Mouse (Mus musculus) brain, embryonic 18.5 days (tissue): ENCODE data around the gene Olfr432.
"Not testable (repeated sequence)": the region's sequence is repeated elsewhere in the genome, so short reads cannot be mapped to it uniquely, and the experiment has no call there.

Experiments
- DNase-seq: peaks from one replicate; pipeline ENCODE4 v3.0.0-alpha.2; 2012; ENCODE audit warnings: low read depth, low spot score

The Olfr432 gene

DNA sequence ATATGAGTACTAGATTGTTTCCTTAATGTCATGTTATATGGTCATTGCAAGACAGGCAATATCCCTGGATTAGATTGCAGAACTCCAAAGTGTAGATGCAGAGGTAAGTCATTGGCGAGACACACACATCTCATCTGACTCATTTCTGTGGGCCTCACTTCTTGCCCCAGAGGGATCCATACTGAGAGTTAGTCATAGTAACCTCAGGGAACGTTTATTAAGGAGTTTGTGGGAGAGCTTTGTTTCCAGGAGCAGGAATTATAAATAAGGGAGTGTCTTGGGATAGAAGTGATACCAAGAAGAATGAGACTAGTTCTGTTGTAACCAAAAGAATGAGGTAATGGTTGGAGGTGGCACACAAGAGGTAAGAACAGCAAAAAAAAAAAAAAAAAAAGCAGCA is at the start of gene Olfr432:
Gene Olfr432 (plus strand): TSS at position 313 of the 400 bp plus-strand sequence.
- DNase-seq, result no peak

DNA sequence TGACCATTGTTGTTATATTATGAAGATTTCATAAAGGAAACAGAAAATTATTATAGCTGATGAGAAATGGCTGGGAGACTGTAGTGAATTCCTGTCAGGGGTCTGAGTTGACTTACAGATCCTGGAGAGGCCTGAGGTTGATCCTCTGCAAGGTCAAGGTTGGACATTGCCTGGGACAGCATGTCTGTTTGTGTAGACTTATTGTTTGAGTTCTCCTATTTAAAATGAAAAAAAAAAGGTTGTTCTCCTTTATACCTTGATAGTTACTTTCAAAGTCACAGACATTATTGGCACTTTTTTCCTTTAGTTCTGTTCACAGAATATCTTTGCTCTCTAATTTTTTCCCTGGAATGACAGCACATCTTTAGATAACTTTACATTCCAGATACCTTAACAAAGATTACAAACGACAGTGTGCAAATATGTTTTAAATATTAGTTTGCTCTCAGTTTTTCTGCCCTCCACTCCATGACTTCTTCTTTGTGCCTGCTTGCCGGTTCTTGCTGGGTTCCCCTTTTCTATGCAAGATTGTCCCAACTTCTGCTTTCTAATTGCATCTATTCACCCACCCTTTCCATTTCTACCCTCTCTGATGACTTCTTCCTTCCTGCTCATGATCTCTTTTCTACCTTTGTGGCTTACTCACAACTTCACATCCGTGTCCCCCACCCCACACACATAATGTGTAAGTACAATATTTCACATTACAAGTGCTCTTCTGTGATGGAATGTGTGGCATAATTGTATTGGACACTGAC is 44.5 kb upstream of the Olfr432 start:
- not testable (repeated sequence) for DNase-seq

DNA sequence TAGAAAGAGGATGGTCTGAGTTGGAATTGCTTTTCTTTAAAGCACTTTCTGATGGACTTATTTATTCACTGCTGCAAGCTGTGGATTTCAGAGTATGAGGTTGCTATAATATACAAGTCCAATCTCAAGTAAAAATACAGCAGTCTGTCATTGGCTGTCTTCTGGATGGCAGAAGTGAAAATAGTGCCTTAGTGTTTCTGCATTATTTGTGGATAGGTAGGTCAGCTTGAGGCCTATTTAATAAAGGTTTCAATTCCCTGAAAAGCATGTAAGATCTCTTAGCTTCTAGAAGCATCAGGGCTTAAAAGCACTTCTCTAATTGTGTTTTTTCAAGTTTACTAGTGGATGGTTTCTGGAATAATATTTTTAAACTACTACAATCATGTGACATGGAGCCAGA is 42.0 kb upstream of the Olfr432 start:
- DNase-seq, result not testable (repeated sequence)

DNA sequence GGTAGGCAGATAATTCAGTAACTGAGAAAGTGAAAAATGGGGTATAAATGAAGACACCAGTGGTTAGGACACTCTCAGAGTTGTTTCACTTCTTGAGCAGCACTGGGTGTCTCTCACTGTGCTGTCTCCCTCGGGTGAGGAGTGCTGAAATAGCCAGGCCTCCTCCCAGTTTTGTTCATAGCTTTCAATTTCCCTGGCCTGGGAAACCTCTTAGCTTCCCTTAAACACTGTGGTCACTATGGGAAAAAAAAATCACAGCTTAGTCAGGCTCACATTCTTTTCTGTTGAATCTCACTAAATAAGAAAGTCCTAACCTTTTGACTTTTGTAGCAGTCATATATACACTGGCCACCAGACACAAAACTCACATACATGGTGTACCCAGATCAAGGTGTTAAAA is 17.3 kb upstream of the Olfr432 start, which contains the start of gene Ifi205:
Gene Ifi205 (minus strand): TSS at position 113 of the 400 bp plus-strand sequence.
- DNase-seq, result no peak

DNA sequence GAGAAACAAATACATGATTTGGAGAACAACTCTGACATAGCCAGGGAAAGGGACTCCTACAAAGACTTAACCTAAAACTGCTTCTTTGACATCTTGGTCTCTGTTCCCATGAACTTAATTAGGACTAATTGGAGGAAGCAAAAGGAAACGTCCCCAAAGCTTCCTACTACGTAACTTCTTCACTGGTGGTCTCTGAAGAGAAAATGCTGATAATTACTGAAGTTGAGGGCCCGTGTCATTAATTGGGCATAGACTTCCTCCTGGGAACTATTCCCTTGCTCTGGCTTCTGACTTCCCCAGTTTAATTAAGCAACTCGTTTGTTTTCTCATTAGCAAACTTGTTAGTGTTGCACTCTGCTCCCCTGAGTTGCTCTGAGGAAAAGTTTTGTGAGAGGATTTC is 13.2 kb upstream of the Olfr432 start:
- DNase-seq, result no peak

DNA sequence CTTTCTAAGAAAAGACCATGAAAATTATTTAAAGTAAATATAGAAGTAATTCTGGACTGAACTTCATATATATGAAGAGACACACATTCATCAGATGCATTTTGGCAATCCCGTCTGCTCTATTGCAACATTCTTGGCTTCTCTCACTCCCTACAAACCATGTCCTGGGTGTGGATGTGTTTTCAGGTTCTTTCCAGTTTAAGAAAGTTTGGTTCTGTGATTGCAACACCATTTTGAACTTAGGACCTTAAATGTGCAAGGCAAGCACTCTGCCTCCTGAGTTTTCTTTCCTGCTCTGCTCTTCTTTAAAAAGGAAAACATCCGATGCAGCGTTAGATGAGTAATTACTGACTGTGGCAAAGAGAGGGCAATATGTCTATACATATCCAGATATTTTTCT is 10.5 kb upstream of the Olfr432 start:
- no peak for DNase-seq

DNA sequence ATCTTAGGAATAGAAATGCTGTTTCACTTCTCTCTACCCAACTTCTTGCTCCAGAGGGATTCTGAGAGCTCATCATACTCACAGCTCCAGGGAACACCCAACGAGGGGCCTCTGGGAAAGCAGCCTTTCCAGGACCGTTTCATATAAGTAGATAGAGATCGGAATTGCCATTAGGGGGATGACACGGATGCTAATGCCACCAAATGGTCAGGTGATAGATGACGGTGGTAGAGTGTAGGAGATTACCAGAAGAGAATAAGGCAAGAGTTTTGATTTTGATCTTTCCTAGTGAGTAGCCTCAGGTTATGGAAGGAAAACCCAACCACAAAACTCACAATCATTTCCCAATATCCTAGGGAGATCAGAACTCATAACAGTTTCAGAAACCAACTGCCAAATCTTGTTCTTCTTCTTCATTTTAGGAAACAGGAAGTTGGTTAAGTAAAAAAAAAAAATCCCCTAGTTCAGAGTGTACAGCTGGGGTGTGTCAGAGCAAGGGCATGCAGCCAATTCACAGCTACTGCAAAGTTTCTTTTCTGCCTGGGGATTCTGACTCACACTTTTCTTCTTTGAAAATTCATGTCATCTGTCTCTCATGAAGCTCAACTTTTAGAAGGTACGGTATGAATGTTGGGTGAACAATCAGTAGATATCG is 8.4 kb upstream of the Olfr432 start, which contains the start of gene Olfr433:
Gene Olfr433 (plus strand): TSS at position 183 of the 655 bp plus-strand sequence.
- no peak for DNase-seq

DNA sequence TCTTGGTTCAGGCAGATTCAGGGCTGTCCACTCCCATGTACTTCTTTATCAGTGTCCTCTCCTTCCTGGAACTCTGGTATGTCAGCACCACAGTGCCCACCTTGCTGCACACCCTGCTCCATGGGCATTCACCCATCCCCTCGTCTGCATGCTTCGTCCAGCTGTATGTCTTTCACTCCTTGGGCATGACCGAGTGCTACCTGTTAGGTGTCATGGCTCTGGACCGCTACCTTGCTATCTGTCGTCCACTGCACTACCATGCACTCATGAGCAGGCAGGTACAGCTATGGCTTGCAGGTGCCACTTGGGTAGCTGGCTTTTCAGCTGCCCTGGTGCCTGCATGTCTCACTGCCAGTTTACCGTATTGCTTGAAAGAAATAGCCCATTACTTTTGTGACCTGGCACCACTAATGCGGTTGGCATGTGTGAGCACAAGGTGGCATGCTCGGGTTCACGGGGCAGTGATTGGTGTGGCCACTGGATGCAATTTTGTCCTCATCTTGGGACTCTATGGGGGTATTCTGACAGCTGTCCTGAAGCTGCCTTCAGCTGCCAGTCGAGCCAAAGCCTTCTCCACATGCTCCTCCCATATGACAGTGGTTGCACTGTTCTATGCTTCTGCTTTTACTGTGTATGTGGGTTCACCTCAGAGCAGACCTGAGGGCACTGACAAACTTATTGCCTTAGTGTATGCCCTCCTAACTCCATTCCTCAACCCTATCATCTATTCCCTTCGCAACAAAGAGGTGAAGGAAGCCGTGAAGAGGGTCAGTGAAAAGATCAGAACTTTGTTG is 6.7 kb upstream of the Olfr432 start:
- not testable (repeated sequence) for DNase-seq

DNA sequence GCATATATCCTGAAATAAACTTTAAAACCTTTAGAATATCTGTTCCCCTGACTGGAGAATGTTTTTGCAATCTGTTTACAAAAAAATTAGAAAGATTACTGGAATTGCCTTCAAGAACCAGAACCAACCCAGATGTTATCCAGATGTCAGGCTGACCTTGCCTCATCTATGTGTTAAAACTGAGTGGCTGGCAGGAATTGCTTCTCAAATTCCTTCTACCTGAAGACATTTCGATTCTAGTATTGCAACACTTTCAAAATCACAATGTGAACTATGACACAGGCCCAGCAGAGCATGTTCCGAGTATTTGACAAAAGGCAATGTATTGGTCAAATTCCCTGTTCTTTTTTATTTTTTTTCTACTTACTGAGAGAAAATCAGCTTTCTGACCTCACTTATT is 4.6 kb upstream of the Olfr432 start:
- DNase-seq, result no peak

DNA sequence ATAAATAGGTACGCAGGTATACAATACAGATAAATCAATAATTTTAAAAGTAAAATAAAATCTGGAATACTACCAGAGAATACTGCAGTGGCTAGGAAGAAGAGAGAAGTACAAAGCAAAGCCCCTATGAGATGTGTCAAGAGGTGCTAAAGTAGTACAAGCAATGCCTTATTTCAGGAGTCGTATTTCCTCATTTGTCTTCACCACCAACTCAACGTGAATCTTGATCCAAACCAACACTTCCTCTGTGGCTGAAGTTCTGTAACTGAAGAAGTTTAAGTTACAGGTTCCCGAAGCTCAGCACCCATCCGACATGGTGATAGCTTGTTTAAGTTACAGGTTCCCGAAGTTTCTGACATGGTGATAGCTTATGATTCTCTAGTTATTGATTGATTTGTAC is 778 bp upstream of the Olfr432 start:
- not testable (repeated sequence) for DNase-seq

DNA sequence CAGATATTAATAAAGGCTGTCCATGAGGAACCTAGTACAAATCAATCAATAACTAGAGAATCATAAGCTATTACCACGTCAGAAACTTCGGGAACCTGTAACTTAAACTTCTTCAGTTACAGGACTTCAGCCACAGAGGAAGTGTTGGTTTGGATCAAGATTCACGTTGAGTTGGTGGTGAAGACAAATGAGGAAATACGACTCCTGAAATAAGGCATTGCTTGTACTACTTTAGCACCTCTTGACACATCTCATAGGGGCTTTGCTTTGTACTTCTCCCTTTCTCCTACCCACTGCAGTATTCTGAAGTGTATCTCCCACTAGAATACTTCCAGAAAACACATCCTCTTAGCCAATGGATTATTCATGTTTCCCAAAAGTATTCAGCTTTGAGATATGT is 352 bp downstream of the Olfr432 start:
- not testable (repeated sequence) for DNase-seq

DNA sequence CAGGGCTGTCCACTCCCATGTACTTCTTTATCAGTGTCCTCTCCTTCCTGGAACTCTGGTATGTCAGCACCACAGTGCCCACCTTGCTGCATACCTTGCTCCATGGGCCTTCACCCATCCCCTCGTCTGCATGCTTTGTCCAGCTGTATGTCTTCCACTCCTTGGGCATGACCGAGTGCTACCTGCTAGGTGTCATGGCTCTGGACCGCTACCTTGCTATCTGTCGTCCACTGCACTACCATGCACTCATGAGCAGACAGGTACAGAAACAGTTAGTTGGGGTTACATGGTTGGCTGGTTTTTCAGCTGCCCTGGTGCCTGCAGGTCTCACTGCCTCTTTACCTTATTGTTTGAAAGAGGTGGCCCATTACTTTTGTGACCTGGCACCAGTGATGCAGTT is 1.5 kb downstream of the Olfr432 start:
- no peak for DNase-seq

DNA sequence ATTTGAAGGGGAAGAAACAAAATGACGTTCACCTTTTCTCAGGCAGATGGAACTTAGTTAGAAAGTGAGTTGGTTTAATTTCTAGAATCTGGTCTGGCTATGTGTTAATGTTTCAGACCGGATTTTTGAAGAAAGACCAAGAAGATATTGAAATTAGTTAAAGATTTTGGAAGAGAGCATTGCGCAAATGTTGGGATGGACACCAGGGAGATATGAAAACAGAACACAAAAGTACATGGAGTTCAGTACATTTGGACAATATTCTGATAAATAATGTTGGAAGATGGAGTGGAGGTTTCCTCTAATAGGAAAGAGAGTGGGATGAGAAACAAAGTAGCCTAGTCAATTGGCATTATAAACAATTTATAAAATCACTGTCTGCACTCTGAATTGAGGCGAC is 2.5 kb downstream of the Olfr432 start:
- no peak for DNase-seq

DNA sequence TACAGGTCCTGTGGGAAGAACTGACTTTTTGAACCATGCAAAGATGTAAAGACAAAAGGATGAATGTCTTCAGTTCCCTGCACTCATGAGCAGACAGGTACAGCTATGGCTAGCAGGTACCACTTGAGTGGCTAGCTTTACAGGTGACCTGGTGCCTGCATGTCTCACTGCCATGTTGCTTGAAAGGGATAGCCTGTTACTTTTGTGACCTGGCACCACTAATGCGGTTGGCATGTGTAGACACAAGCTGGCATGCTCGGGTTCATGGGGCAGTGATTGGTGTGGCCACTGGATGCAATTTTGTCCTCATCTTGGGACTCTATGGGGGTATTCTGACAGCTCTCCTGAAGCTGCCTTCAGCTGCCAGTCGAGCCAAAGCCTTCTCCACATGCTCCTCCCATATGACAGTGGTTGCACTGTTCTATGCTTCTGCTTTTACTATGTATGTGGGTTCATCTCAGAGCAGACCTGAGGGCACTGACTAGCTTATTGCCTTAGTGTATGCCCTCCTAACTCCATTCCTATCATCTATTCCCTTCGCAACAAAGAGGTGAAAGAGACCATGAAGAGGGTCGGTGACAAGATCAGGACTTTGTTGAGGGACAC is 3.0 kb downstream of the Olfr432 start:
- no peak for DNase-seq

DNA sequence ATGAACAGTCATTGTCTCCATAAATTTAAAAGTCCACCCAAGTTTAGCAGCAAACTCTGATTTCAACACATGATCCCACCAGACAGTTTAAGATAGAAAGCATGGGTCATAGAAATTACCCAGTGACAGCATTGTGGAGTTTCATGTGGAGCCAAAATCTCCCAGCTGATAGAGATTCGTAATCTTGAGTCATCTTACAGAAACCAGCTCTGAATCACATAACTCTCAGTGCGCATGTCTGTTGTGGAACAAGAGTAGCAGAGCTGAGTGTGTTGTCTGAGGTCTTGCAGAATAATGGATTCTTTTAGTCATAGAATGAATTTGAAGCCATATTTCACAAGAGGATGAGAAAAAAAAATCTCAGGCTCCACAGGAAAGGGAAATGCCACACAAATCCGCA is 4.0 kb downstream of the Olfr432 start:
- DNase-seq, result no peak

DNA sequence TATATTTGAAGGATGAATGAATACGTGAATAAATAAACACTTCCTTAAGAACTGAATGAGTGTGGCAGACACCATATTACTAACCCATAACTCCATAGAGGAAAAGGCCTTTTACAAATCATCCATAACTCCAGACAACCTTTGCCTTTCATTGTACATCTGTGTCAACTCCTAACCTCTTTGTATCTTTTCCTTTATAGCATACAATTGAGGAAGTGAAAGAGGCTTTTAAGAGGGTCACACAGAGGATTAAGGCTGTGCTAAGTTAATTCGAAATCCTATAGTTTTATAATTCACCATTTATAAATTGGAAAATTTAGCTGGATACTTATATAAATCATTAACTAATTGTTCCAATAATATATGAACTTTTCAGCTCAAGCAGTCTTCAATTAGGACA is 6.2 kb downstream of the Olfr432 start:
- DNase-seq, result no peak

DNA sequence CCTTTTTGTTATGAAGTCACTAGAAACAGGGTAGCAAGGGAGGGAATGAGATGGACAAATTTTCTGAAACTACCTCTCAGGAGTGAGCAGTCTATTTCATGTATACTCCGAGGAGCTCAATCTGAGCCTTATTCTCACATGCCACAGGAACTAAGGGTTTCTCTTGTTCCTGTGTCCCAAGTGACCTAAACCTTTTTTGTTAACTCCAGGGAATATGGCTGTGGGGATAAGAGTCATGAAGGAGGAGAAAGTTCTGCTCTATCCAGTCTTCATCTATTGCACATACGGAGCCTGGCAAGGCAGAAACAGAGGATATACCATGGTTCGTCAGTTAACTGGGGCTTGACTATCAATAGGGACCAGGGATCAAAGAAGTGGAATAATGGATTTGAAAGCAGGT is 17.3 kb downstream of the Olfr432 start, which contains the start of gene Olfr430:
Gene Olfr430 (plus strand): TSS at position 301 of the 400 bp plus-strand sequence.
- DNase-seq, result no peak

DNA sequence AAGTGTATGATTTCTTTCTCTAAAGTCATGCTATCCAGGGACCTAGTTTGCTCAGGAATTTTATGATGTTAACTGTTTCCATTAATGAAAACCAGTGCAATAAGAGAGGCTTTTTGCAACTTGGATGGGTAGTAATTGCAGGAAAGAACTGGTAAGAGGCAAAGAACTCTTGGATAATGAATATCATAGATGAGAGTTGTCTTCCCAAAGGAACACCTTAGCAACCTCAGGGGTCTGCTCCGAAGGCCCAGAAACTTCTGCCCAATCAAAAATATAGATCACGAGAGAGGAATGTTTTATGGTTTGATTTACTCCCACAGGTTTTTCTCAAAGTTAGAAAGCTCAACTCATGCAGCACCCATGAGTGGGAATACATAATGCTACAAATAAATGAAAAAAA is 35.0 kb downstream of the Olfr432 start, which contains the start of gene Olfr429:
Gene Olfr429 (plus strand): TSS at position 301 of the 400 bp plus-strand sequence.
- no peak for DNase-seq

DNA sequence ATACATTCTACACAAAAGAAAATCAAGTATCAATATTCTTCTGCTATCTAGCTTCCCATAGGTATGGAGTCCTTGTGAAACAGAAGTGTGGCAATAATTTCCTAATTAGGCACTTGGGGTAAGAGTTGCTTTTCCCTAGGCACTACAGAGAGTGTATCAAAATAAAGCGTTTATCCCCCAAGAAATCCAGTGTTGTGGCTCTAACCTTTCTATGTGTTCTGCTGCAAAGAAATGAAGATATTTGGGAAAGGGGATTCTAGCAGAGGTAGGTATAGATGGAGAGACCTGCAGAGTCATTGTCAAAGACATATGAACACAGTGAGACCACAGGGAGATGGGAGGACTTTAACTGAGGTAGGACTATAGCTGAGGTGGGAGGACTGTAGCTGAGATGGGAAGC is 47.6 kb downstream of the Olfr432 start, which contains the start of gene Olfr427:
Gene Olfr427 (plus strand): TSS at position 301 of the 400 bp plus-strand sequence.
- DNase-seq, result no peak

DNA sequence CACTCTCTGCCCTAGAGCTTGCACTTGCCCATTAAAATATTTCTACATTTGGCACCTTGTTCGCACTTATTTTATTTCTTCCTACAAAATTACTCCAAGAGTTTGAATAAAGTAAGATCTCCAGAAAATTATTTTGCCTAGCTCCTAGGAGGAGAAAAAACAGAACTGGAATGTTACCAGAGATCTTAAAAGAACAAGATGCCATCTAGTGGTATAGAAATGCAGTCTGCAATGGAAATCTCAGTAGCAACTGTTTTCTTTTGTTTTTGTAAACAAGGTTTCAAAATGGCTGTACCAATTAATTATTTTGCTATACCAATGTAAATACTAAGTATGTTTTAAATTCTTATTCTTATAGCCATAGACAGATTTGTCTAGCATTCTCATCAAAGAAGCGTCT is 54.7 kb downstream of the Olfr432 start:
- peak; percentile 3 for DNase-seq
